In genomic region chr11:94916477-94916876, GRCm38 (mm10) we compare ENCODE assay signal across 11 mouse cellular contexts. TPM values are rescaled to one million over a fixed set of nuclear protein-coding genes. Genes with fewer than 3 reads are reported as not detected.
DNase-seq lines count a peak whose midpoint lies in the region; ATAC-seq lines count a peak whose summit lies in the region.
"Had no signal": no experiment of that assay in that cellular context is flagged by ENCODE, and none has a peak within 500 bp of the region (broad histone marks: within the 10 kb centered on the region; RNA-seq: fewer than 3 reads in every experiment).

No protein-coding gene starts in this region.

- ATAC-seq in intestine, embryonic 15.5 days = peak; percentile 73
- ATAC-seq in liver, embryonic 11.5 days (replicated peaks; ENCODE audit: low FRiP score) = no peak

- no peaks in the 10 kb centered on the region for H3K9me3 ChIP-seq in intestine, embryonic 15.5 days
- no peaks in the 10 kb centered on the region for H3K9me3 ChIP-seq in liver, embryonic 11.5 days (ENCODE audit: control insufficient read depth, low read length)
- H3K9me3 ChIP-seq: neural tube, embryonic 15.5 days had no signal

- H3K4me3 ChIP-seq in intestine, embryonic 15.5 days (replicated peaks) = no peak overlapping the region
- H3K4me3 ChIP-seq in liver, embryonic 11.5 days (ENCODE audit: low read depth, low read length) = no peak overlapping the region
- H3K4me3 ChIP-seq: layer of hippocampus, adult 2 months; neural tube, embryonic 15.5 days had no signal

- H3K27ac ChIP-seq in intestine, embryonic 15.5 days = peak overlapping the region; percentile 40; the same call in 1 of the 2 replicates
- no peak overlapping the region; the same call in 1 of the 2 replicates for H3K27ac ChIP-seq in liver, embryonic 11.5 days (ENCODE audit: low read depth, low read length)
- H3K27ac ChIP-seq: layer of hippocampus, adult 2 months; neural tube, embryonic 15.5 days had no signal

- WGBS in intestine, embryonic 15.5 days = 26% methylated on average over 4 of the region's 4 CpGs
- 33% methylated on average over 4 of the region's 4 CpGs for WGBS in liver, embryonic 11.5 days

- peak; percentile 21 for DNase-seq in gastrocnemius, postnatal 14 days
- DNase-seq in gastrocnemius, postnatal 10 days = no peak
- DNase-seq in ZHBTc4 (ENCODE audit: low read depth, low spot score) = peak; percentile 62
- peak; percentile 58 to 86 for DNase-seq in lung, postnatal 4 days
- DNase-seq in thymus, postnatal 4 days = no peak
- DNase-seq in urinary bladder, postnatal 25 days (ENCODE audit: low spot score) = no peak
- DNase-seq in liver, embryonic 11.5 days (ENCODE audit: low spot score) = no peak

- H3K4me2 ChIP-seq in intestine, embryonic 15.5 days (replicated peaks) = no peak overlapping the region
- H3K4me2 ChIP-seq in liver, embryonic 11.5 days = no peak overlapping the region

- H3K36me3 ChIP-seq in intestine, embryonic 15.5 days = no peaks in the 10 kb centered on the region
- H3K36me3 ChIP-seq in liver, embryonic 11.5 days (ENCODE audit: control insufficient read depth, insufficient read depth, low read length) = no peaks in the 10 kb centered on the region
- H3K36me3 ChIP-seq: neural tube, embryonic 15.5 days had no signal

- H3K27me3 ChIP-seq in intestine, embryonic 15.5 days (replicated peaks) = no peaks in the 10 kb centered on the region
- H3K27me3 ChIP-seq in liver, embryonic 11.5 days (replicated peaks; ENCODE audit: control insufficient read depth, insufficient read depth, low read length) = no peaks in the 10 kb centered on the region; the same call in 1 of the 2 replicates
- H3K27me3 ChIP-seq: neural tube, embryonic 15.5 days had no signal

- no peak overlapping the region for H3K9ac ChIP-seq in intestine, embryonic 15.5 days
- H3K9ac ChIP-seq in liver, embryonic 11.5 days (ENCODE audit: low read depth, low read length) = no peak overlapping the region
- H3K9ac ChIP-seq: neural tube, embryonic 15.5 days had no signal

- peaks cover 16% of the 10 kb centered on the region for H3K4me1 ChIP-seq in intestine, embryonic 15.5 days (replicated peaks)
- no peaks in the 10 kb centered on the region; the same call in 1 of the 2 replicates for H3K4me1 ChIP-seq in liver, embryonic 11.5 days (replicated peaks; ENCODE audit: control insufficient read depth, insufficient read depth, low read length)

- intact Hi-C loops in gastrocnemius, postnatal 14 days (cut with DNase I; ENCODE audit: low total_unique reads) = loop anchor here (5.0 kb wide), 1 partner anchor 39 kb away; no protein-coding TSS in a partner anchor

RNA-seq across cellular contexts. Expression of gene Col1a1, which starts 19.5 kb away (rescaled TPM):
- 1,000 to 10,000 TPM; 3,539 to 4,018 TPM for total RNA-seq in gastrocnemius, postnatal 14 days (2021)
- 1,000 to 10,000 TPM; 5,070 to 7,999 TPM for total RNA-seq in gastrocnemius, postnatal 10 days (2021)
- 984 and 1,087 TPM in 2 replicates for polyA plus RNA-seq in intestine, embryonic 15.5 days (2015; fragmentation: Nextera tagmentation; extraction: Ambion mirVana)
- 191 and 221 TPM in 2 replicates for polyA plus RNA-seq in liver, embryonic 11.5 days (2014; fragmentation: Nextera tagmentation; extraction: Ambion mirVana)

RNA-seq across cellular contexts. Expression of gene Hils1, which starts 50.9 kb away (rescaled TPM):
- not detected for total RNA-seq in gastrocnemius, postnatal 14 days (2021)
- not detected for total RNA-seq in gastrocnemius, postnatal 10 days (2021)
- polyA plus RNA-seq in intestine, embryonic 15.5 days (2015; fragmentation: Nextera tagmentation; extraction: Ambion mirVana) = not detected in 2 replicates
- polyA plus RNA-seq in liver, embryonic 11.5 days (2014; fragmentation: Nextera tagmentation; extraction: Ambion mirVana) = not detected in 2 replicates
- total RNA-seq: heart, postnatal 14 days; layer of hippocampus, adult 2 months had no signal
- polyA plus RNA-seq: neural tube, embryonic 15.5 days had no signal

RNA-seq across cellular contexts. Expression of gene Sgca, which starts 59.6 kb away (rescaled TPM):
- 100 to 1,000 TPM; 201 to 224 TPM for total RNA-seq in gastrocnemius, postnatal 14 days (2021)
- 100 to 1,000 TPM; 185 to 194 TPM for total RNA-seq in gastrocnemius, postnatal 10 days (2021)
- 0.19 TPM in 1 of 2 replicates, not detected in the other for polyA plus RNA-seq in intestine, embryonic 15.5 days (2015; fragmentation: Nextera tagmentation; extraction: Ambion mirVana)
- polyA plus RNA-seq in liver, embryonic 11.5 days (2014; fragmentation: Nextera tagmentation; extraction: Ambion mirVana) = 0.22 and 0.30 TPM in 2 replicates

Comparison
In these comparisons a context has a peak if more than half of its experiments do, and no peak if none do; other contexts are left out.
1. DNase-seq: peak in gastrocnemius, postnatal 14 days (single experiment), ZHBTc4 (single experiment) and lung, postnatal 4 days (2 of 2); none in gastrocnemius, postnatal 10 days (single experiment), thymus, postnatal 4 days (single experiment), urinary bladder, postnatal 25 days (single experiment) and liver, embryonic 11.5 days (single experiment).